Mouse (Mus musculus): ENCODE measurements at regions not wholly inside any gene's neighbourhood (a gene's known extent, or its start where the extent isn't known, plus 50 kb on each side); places are given as distances from the start of the nearest gene placed in this dataset.
"Not testable (repeated sequence)": the region's sequence is repeated elsewhere in the genome, so short reads cannot be mapped to it uniquely, and the experiment has no call there.

- DNase-seq (ENCODE audit: low read depth, low spot score), result no peak
Observed at GRCm38 (mm10) chr3:117116210-117116609, 147.4 kb upstream of the Palmd start.

GRCm38 (mm10) chr3:117112766-117113165, 144.0 kb upstream of the Palmd start:
- DNase-seq (ENCODE audit: low read depth, low spot score), result no peak

- DNase-seq (ENCODE audit: low read depth, low spot score), result no peak
Observed at GRCm38 (mm10) chr3:117112304-117112703, 143.5 kb upstream of the Palmd start.

GRCm38 (mm10) chr3:117108966-117109700, 140.3 kb upstream of the Palmd start:
- DNase-seq (ENCODE audit: low read depth, low spot score), result no peak

DNA sequence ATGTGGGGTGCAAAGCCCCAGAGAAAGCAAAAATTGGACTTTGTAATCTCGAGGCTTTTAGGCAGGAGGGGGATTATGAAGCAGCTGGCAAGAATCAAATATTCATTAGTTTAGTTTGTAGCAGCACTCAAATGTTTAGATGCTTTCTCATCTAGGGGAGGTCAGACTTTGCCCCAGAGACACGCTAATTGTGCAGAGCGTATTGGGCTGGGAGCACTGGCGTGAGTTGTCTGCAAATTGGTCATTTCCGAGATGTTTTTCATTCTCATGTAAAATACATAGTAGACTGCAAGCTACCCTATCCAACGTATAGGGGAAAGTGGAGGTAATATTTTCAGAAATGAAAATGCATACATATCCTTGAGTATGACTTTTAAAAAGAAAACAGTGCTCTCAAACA, 139.2 kb upstream of the Palmd start:
- no peak for DNase-seq (ENCODE audit: low read depth, low spot score)

GRCm38 (mm10) chr3:117107378-117107777, 138.6 kb upstream of the Palmd start:
- DNase-seq (ENCODE audit: low read depth, low spot score), result no peak

DNA sequence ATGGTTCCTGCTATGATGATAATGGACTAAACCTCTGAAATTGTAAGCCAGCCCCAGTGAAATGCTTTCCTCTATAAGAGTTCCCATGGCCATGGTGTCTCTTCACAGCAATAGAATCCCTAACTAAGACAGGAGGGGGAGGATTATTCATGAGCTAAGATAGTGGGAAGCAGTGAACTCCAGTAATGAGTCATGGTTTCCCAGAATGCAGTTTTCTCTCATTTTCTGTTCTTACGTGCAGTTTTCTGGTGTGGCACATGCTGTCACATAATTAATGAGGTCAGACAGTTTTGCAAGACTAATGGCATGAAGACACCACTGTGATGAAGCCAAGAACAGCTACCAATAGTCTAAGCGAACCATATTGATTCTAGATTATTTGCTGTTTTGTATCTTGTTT, 118.9 kb upstream of the Palmd start:
- DNase-seq (ENCODE audit: low read depth, low spot score), result no peak

DNA sequence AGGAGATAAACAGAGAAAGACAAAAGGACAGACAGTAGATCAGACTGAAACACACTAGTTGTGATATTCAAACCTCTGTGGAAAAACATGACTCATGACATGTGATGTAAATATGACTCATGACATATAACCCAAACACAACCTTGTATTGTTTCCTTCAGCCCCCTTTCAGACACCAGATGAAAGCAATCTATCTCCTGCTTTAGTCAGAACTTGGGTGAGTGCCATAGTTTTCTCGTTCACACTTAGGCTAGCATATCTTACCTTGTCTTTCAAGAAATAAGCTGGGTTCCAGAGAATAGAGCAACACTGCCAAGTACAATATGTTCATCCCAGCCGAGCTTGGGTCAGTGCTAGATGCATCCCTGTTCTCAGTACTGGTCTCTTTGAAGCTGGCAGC, 107.9 kb upstream of the Palmd start:
- DNase-seq (ENCODE audit: low read depth, low spot score), result no peak

DNA sequence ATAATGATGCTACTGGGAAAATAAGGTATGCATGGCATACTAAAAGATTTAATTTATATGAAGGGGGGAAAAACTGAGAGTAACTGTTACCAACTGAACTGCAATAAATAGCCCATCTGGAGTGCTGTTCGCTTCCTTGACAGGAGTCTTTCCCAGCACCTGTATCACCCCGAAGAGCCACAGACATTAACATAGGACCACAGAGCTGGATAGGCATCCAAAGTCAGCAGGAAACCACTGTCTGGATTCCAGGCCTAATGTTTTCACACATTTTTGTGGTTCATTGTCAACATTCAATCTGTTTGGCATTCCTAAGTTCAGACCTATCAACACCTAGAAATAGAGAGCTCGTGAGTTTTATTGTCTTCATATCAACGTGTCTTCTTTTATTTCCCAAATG, 104.6 kb upstream of the Palmd start:
- no peak for DNase-seq (ENCODE audit: low read depth, low spot score)

DNA sequence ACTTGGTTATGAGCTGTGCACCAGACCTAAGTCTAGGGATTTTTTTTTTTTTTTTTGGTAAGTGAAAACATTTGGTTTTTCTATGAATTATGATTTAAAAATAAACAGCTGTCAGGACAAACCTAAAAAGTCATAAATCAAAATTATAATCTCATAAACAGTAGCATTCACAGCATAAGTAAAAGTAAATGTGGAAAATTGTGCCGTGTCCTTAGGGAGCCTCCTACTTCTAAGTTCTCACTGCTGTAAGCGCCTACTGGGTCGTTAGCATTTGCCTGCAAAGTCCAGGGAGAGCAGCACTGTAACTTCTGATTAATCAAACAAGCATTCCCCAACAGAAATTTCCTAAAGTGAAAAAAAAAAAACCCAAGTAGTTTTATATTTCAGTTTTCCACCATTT, 104.2 kb upstream of the Palmd start:
- no peak for DNase-seq (ENCODE audit: low read depth, low spot score)

- DNase-seq (ENCODE audit: low read depth, low spot score), result no peak
Observed at GRCm38 (mm10) chr3:117071851-117072250, 103.1 kb upstream of the Palmd start.

DNA sequence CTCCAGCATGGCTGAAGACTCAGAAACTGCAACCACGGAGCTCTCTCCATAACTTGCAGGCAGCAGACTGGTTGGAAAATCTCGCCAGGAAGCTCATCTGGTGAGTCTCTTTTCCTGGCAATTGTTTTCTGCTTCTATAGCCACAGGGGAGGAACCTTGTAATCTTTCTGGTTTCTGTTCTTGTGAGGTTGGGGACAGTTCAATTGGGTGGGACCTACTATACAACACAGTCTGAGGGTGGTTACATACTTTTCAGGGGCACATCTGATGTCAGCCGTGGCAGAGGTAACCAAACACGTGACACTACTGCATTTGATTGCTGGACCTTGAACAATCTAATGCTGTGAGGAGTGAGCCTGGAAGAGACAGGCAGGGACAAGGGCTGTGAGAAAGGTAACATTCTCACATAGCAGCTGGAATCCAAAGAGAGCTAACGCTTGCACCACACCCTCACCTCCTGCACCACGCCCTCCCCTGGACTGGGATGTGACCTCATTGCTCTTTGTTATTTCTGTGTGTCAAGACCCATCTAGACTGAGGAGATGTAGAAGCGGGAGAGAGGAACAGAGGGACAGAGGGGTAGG, 98.8 kb upstream of the Palmd start:
- peak; percentile 37 for DNase-seq (ENCODE audit: low read depth, low spot score)

GRCm38 (mm10) chr3:117065904-117066303, 97.1 kb upstream of the Palmd start:
- DNase-seq (ENCODE audit: low read depth, low spot score), result no peak

- peak; percentile 56 for DNase-seq (ENCODE audit: low read depth, low spot score)
Observed at GRCm38 (mm10) chr3:117061831-117062230, 93.0 kb upstream of the Palmd start.

GRCm38 (mm10) chr3:117061182-117061581, 92.4 kb upstream of the Palmd start:
- DNase-seq (ENCODE audit: low read depth, low spot score), result no peak

- DNase-seq (ENCODE audit: low read depth, low spot score), result not testable (repeated sequence)
Observed at GRCm38 (mm10) chr3:117054711-117055110, 85.9 kb upstream of the Palmd start.

- no peak for DNase-seq (ENCODE audit: low read depth, low spot score)
Observed at GRCm38 (mm10) chr3:117051431-117051830, 82.6 kb upstream of the Palmd start.

DNA sequence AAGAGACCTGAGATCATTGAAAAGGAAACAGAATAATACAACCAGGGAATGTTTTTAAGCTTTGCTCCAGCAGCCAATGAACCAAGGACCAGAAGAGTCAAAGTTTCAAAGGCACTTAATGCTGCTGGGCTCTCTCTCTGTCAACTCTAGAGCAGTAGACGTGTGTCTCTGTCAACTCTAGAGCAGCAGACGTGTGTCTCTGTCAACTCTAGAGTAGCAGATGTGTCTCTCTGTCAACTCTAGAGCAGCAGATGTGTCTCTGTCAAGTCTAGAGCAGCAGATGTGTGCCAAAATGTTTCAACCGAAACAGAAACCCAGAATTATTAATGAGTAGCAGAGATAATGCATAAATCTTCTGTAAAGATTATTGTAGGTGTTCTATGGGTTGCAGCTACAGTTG, 82.1 kb upstream of the Palmd start:
- no peak for DNase-seq (ENCODE audit: low read depth, low spot score)

- DNase-seq (ENCODE audit: low read depth, low spot score), result no peak
Observed at GRCm38 (mm10) chr3:117049410-117049809, 80.6 kb upstream of the Palmd start.

GRCm38 (mm10) chr3:117044809-117045208, 76.0 kb upstream of the Palmd start:
- DNase-seq (ENCODE audit: low read depth, low spot score), result no peak

- no peak for DNase-seq (ENCODE audit: low read depth, low spot score)
Observed at GRCm38 (mm10) chr3:117044304-117044703, 75.5 kb upstream of the Palmd start.

GRCm38 (mm10) chr3:117038928-117039300, 70.1 kb upstream of the Palmd start:
- DNase-seq (ENCODE audit: low read depth, low spot score), result no peak

DNA sequence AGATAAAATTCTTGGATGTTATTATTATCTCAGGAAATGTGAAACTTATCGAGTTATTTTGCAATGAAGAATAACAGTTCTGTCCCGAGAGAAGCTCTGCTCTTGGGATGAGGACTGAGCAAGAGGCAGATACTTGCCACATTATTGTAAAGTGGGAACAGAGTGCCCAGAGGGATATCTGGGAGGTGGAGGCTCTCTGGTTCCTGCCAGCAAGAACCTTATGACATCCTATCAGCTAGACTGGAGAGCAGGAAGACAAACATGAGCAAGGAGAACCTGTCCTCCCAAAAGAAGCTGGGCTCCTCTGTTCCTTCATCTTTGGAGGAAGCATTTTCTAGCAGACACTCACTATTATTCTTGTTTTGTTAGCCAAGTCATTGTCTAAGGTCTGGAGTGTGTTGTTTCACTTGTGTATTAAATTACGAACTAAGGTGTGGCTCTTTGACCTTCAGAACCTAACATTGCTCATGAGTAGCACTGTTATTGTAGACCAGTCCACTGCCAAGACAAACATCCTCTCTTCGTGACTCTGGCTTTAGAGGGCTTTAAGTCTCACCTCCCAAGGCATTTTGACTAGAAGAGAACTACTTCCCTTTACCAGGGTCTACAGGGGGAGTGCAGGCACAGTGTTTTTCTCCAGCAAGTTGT, 69.6 kb upstream of the Palmd start:
- DNase-seq (ENCODE audit: low read depth, low spot score), result no peak

All from ES-CJ7 (cell line).